Mouse (Mus musculus) urinary bladder, postnatal 36 days (tissue): ENCODE results near the gene Atp2a1.

Experiments
- DNase-seq, 2 experiments: peaks; one replicate each; pipeline ENCODE4 v3.0.0; 2022; ENCODE audit warnings: low spot score in 2 of 2, mixed read lengths in 1 of 2

Gene Atp2a1

GRCm38 (mm10) chr7:126472713-126473112, 9.8 kb upstream of the Atp2a1 start:
- DNase-seq, result no peak

DNA sequence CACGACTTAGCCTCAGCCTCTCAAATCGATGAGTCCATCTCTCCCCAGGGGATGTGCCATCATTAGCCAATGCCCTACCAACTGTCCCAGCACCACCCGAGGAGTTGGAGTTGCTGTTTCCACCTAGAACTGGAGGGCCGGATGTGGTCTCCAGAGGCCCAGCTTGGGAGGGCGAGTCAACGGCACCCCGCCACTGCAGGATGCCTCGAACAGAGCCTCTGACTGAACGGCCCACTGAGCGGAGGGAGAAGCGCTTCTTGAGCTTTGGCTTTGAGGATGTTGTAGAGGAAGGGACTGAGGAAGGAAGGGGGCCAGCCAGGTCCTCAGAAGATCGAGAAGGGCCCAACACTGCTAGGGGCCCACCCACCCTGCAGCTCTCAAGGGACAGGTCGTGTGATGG, 9.4 kb upstream of the Atp2a1 start:
- DNase-seq, result no peak

DNA sequence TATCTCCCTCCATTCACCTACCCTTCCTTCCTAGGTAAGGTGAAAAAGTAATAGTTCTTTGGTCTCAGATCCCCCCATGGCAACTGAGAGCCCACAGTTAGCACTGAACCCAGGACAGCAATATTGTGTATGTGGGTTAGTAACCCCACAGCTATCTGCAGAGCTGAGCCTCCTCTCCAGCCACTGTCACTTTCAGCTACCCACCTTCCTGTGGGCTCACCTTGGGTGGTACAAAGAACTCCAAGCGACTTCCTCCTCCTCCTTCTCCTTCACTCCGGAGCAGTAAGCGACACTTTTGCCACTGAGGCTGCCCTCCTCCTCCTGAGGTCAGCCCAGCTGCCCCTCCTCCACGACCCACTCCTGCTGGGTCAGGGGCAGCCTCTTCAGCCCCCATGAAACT, 8.9 kb upstream of the Atp2a1 start:
- no peak for DNase-seq

GRCm38 (mm10) chr7:126471361-126471760, 8.5 kb upstream of the Atp2a1 start:
- DNase-seq, result no peak

GRCm38 (mm10) chr7:126470077-126470476, 7.2 kb upstream of the Atp2a1 start:
- DNase-seq, result no peak

DNA sequence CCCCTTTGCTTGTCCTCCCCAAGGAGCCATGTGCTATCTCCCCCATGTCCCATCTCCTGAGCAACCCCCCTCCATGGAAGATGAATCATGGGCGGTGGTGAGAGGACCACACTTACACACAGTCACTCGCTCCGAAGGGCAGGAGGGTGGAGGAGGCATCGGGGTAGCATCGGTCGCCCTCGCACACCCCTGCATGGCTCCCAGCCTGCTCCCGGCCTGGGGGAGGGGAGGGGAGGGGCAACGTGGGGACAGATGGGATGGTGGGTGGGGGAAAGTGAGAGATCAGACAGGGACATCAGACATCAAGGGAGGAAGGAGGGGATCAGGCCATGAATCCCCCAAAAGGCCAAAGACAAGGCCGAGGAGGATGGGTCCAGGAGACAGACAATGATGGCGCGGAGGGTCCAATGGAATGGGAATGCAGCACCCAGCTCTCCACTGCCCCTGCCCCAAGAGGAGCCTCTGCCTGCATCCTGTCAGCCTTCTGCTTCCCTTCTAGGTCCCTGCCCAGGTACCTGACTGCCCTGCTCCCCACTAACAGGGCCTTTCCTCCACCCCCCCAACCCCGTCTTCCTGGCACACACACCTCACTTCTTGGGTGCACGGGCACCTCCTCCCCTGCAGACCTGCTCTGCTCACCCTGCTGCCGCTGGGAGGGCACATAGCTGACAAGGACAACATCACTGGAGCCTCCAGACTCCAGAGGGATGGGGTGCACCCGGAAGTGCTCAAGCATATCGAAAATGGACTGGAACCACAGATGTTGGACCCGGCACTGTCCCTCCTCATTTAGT, 5.1 kb upstream of the Atp2a1 start:
- DNase-seq, result no peak

GRCm38 (mm10) chr7:126467271-126467670, 4.4 kb upstream of the Atp2a1 start:
- no peak for DNase-seq

- DNase-seq, result no peak
These were observed 3.8 kb upstream of the Atp2a1 start for GRCm38 (mm10) chr7:126466707-126467106.

GRCm38 (mm10) chr7:126466116-126466515, 3.2 kb upstream of the Atp2a1 start:
- DNase-seq, result no peak

GRCm38 (mm10) chr7:126465246-126466030, 2.5 kb upstream of the Atp2a1 start:
- no peak for DNase-seq

DNA sequence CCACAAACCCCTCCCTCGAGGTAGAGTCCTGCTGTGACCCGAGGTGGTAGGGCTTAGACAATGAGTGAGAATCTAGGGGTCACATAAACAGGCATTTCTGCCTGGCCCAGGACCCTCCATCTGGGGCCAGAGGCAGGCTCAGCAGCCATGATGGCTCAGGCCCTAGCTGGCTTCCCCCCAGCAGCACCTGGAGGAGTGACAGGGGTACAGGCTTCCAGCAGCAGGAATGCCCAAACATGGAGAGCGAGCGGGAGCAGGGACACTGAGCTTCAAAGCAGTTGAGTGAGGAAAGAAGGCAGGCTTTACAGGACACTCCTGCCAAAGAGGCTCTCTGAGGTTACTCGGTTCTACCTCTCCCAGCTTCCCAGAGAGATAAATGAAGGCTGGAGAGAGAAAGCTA, 1.9 kb upstream of the Atp2a1 start:
- no peak for DNase-seq

DNA sequence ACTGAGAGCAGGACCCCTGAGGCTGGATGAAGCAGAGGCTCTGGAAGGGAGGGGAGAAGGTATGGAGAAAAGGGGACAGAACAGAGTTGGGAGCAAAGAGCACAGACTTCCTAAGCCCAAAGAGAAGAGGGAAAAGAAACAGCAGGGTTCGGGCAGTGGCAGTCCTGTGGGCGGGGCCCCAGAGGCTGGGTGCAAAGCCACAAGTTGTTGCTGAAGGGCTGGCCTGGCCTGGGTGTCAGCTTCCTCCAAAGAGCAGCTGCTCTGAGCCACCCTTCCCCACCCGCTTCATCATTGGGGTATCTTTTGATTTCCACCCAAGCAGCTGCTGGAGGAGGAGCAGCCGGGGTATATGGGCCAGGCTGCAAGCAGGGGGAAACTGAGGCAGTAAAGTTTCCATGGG, 1.2 kb upstream of the Atp2a1 start:
- no peak for DNase-seq

GRCm38 (mm10) chr7:126463547-126463946, 639 bp upstream of the Atp2a1 start:
- no peak for DNase-seq

- no peak for DNase-seq
These were observed 1.3 kb downstream of the Atp2a1 start for GRCm38 (mm10) chr7:126461626-126462025.

DNA sequence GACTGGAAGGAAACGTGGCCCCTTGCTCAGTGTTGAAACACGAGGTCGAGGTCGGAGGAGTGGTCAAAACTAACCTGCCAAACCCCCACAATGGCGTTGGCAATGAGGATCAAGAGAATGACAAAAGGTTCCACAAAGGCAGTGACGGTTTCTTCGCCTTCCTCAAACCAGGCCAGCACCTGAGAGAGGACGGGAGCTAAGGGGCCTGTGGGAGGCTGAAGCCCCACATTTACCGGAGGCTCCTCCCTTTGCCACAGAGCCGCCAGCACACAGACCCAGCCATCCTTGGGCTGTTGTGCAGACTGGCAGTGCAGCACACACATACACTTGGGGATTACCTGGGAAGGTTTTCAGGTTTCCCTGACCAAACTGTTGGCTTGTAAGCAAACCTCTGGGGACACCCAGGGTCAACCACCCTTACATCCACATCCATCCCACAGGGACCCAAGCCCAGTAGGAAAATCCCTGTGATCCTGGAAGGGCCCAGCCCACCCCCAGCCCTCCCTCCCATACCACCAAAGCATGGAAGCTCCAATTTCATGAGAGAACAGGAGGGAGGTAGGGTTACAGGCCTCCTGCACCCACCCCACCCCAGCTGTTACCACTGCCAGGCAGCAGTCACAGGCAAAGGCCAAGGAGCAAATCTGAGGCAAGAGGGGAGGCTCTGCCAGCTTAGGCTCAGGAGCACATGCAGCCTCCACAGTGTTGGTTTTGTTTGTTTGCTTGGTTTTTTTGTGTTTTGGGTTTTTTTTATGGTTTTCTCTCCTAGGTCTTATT, 2.1 kb downstream of the Atp2a1 start:
- no peak for DNase-seq

GRCm38 (mm10) chr7:126458844-126459618, 3.9 kb downstream of the Atp2a1 start:
- DNase-seq, result no peak

- DNase-seq, result no peak
These were observed 4.7 kb downstream of the Atp2a1 start for GRCm38 (mm10) chr7:126458225-126458624.

- no peak for DNase-seq
These were observed 6.3 kb downstream of the Atp2a1 start for GRCm38 (mm10) chr7:126456382-126457266.

- no peak for DNase-seq
These were observed 7.7 kb downstream of the Atp2a1 start for GRCm38 (mm10) chr7:126455242-126455641.

GRCm38 (mm10) chr7:126453861-126454260, 9.0 kb downstream of the Atp2a1 start:
- no peak for DNase-seq

DNA sequence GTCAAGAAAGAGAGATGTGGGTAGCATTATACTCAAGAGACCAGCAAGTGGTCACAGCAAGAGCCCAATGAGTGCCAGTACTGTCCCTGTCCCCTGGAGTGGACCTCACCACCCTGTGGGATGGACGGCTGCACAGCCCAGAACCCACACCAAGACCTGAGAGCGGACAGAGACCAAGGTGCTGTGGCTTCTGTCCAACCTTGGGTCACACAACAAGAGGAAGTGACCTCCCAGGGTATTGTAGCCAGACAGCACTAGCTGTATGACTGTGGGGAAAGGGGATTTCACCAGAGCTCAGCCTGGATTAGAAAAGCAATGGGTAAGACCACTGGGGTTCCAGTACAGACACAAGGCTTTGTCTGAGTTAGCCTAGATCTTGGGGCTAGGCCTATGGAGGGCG, 10.7 kb downstream of the Atp2a1 start:
- DNase-seq, result no peak
